Mouse (Mus musculus) right cerebral cortex, postnatal 4 days (tissue): Measurements from ENCODE around the gene Matn1.

Experiments
- DNase-seq: peaks from one replicate; pipeline ENCODE4 v3.0.0-alpha.2; 2022

Matn1 gene

GRCm38 (mm10) chr4:130918805-130919749 is 25.1 kb upstream of the Matn1 start:
- no peak for DNase-seq

DNA sequence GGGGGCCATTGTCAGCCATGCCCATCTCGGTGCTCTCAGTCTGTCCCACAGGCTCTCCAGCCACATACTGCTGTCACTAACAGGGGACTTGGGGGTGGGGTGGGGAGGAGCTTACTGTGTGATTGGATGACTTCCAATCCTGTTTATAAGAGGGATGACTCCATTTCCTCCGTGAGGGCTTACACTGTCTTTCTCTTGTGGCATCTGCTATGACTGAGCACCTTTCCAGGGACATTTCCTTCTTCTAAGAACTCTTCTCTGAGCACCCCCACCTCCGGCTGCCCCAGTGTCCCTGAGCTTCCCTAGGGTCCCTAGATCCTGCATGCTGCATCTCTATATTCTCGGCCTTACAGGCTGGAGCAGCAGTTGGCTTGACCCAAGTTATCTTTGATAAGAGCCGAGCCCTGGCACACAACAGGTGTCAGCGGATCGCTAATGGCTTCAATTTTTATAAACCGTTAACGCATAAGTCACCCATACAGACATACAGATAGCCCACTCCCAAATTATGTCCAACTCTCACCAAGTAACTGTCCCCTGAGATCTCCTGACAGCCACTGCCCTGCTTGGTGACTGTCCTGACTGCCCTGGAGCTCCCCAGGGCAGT is 24.3 kb upstream of the Matn1 start:
- DNase-seq, result no peak

GRCm38 (mm10) chr4:130920951-130921693 is 23.1 kb upstream of the Matn1 start:
- DNase-seq, result no peak

- DNase-seq, result no peak
These were observed 22.2 kb upstream of the Matn1 start for GRCm38 (mm10) chr4:130921986-130922385.

DNA sequence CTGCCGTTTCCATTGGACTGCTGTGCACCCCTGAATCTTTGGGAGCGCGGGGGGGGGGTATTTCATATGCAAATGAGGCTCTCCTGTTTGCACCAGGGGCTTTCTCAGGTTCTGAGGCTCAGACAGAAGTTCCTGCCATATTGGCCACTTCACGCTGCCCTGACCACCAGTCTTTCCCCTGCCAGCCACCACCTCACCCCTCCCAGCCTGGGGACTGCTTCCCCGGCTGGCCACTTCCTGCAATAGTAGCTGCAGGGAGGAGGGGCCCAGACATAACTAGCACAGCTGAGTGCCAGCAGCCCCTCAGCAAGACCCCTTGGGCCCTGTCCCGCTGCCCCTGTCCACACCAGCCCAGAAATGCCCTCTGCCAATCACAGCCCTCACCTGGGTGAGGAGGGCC is 17.9 kb upstream of the Matn1 start:
- no peak for DNase-seq

GRCm38 (mm10) chr4:130927821-130928220 is 16.4 kb upstream of the Matn1 start:
- DNase-seq, result no peak

- DNase-seq, result no peak
These were observed 1.5 kb upstream of the Matn1 start for GRCm38 (mm10) chr4:130942644-130943043.

DNA sequence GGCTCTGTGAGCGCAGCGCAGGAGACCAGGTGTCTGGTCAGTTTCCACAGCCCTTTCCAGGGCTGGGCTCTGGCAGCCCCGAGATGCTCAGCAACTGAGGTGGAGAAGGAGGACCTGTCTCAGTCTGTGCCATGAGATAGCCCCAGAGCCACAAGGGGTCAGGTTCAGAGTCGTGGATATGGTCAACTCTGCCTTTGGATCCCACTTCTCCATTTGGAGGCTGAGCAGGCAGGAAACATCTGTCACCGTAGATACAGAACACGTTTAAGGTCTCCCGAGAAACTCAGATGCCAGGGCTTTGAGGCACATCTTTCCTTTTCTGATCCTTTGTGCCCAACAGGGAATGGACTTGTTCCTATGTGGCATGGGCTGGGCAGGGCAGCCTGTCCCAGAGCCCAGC is 594 bp downstream of the Matn1 start:
- no peak for DNase-seq

GRCm38 (mm10) chr4:130947094-130947647 is 3.0 kb downstream of the Matn1 start:
- no peak for DNase-seq

DNA sequence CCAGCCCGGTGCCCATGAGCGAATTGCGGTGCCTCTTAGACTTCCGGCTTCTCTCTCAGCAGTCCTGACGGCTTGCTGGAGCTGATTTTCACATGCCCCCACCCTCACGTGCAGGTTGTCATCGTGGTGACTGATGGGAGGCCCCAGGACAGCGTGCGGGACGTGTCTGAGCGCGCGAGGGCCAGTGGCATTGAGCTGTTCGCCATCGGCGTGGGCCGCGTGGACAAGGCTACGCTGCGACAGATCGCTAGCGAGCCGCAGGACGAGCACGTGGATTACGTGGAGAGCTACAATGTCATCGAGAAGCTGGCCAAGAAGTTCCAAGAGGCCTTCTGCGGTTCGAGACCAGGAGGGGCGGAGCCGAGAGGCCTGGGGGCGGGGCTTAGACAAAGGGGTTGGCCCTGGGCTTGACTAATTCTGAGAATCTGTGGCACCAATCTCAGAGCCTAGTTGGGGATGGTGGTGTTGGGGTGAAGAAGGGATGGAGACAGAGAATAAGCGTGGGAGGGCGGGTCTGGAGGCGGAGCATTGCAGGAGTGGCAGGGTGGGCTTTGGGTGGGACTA is 5.7 kb downstream of the Matn1 start:
- DNase-seq, result no peak

DNA sequence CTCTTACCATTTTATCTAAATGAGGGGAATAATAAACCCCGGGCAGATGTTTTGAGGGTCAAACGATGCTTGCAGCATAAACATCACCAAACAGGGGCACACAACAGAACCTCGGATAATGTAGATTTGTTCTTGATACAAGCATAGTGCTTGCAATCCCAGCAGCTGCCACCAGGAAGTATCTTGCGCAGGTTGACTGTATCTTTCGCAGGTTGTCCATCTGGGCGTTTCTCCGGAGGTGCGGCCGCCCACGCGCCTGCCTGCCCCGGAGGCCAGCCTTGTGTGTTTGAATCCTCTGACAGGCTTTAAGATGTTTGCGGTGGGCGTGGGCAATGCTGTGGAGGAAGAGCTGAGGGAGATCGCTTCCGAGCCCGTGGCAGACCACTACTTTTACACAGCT is 8.3 kb downstream of the Matn1 start:
- DNase-seq, result peak; percentile 56

- no peak for DNase-seq
These were observed 13.0 kb downstream of the Matn1 start for GRCm38 (mm10) chr4:130957156-130957555.

GRCm38 (mm10) chr4:130958812-130959211 is 14.6 kb downstream of the Matn1 start:
- no peak for DNase-seq

- no peak for DNase-seq
These were observed 15.5 kb downstream of the Matn1 start for GRCm38 (mm10) chr4:130959678-130960077.

- peak; percentile 99 for DNase-seq
These were observed 16.0 kb downstream of the Matn1 start for GRCm38 (mm10) chr4:130960118-130960734.

DNA sequence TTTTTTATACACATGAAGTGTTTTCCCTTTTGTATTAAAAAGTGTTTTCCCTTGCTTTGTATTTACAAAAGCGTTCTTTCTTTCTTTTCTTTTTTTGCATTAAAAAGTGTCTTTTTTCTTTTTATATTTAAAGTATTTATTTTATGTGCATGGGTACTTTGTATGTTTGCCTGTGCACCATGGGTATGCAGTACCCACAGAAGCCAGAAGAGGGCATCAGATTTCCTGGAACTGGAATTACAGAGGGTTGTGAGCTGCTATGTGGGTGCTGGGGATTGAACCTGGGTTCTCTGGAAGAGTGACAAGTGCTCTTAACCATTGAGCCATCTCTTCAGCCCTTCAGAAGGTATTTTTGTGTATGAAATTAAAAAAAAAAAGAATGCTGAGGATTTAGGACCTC is 27.1 kb downstream of the Matn1 start:
- no peak for DNase-seq

- no peak for DNase-seq
These were observed 28.2 kb downstream of the Matn1 start for GRCm38 (mm10) chr4:130972421-130972829.

DNA sequence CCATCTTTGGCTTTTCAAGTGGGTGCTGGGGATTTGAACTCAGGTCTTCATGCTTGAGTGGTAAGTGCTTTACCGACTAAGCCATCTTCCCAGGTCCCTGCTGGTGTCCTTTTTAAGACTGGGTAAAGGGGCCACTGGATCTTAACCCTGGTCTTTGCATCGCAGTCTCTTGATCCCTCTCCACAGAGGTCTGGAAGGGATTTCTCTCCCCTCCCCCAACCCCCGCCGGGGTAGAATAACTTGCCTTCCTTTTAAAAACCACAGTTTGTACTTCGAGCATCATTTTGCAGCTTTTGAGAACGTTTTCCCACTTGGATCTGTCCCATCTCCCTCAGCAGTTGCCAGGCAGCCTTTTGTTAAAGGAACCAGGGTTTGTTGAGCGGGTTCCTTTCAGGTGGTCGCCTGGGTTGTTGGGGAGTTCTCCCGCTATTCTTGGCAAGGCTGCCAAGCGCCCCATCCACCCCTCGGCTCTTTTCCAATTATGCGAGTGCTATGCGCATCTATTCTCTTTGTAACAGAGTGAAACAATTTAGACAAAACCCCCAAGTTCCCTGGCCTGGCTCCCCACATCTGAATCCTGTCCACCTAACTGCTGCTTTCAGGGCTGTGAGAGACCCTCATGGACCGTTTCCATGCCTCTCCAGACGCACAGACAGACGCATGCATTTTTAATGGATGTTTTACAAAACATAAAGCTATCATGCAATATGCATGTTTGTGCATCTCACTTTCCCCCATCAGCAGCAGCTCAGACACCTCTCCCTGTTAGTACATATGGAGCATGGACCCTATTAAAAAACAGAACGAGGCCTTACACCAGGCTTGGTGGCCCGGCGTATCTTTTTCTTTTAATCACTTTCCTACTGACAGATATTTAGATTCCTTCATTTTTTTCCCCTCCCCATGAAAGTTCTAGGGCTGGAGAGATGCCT is 29.4 kb downstream of the Matn1 start:
- peak; percentile 62 for DNase-seq

DNA sequence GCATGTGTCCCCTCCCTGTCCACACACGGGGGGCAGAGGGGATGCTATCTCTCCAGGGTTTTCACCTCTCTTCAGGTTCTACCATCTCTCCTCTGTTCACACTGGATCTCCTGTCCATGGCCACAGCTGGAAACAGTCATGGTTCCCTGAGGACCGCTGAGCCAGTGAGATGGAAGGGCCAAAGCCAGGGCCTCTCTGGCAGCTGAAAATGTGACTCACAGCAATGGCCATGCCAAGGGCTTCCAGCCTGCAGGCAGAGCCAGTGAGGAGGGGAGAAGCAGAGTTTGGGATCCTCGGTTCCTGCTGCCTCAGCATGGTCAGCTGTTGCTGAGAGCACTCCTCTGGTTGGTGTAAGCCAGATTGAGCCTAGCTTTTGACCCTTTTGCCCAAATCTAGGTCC is 34.8 kb downstream of the Matn1 start:
- DNase-seq, result no peak

DNA sequence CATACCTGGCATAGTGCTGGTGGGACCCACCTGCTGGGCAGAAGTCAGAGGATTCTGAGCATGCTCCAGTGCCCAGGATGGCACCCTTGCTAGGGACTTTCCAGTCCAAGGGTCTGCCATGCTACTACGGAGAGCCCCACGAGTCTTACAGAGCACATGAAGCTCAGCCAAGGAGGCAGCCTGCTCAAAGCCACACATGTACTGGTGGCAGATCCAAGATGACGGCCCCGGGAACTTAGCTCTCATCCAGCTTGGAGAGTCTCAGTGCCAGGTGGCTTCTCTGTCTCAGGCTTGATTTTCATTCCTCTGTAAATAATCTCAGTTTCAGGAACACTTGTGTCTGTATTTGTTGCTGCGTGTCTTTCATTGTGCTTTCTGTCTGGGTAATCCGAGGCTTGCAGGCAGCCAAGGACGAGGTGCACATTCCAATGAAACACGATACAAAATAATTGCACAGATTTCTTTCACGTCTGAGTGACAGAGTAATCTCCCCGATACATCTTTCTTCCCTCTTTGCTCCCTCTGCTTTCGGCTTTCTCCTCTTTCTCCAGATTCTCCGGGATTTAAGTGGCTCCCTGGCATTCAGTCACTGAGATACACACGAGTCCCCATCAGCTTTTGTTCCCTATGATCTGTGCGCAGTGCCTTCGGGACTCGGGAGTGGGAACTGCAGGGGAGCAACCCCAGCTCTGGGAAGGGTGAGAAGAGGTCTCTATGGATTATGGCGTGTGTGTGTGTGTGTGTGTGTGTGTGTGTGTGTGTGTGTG is 40.4 kb downstream of the Matn1 start:
- DNase-seq, result no peak

- DNase-seq, result no peak
These were observed 42.9 kb downstream of the Matn1 start for GRCm38 (mm10) chr4:130987046-130987445.
